Mouse (Mus musculus) kidney, adult 8-10 months (tissue): ENCODE measurements at regions not wholly inside any gene's neighbourhood (a gene's known extent, or its start where the extent isn't known, plus 50 kb on each side); places are given as distances from the start of the nearest gene placed in this dataset.

Experiments
- DNase-seq, 2 experiments: peaks; one replicate each; pipeline ENCODE4 v3.0.0; 2022

DNA sequence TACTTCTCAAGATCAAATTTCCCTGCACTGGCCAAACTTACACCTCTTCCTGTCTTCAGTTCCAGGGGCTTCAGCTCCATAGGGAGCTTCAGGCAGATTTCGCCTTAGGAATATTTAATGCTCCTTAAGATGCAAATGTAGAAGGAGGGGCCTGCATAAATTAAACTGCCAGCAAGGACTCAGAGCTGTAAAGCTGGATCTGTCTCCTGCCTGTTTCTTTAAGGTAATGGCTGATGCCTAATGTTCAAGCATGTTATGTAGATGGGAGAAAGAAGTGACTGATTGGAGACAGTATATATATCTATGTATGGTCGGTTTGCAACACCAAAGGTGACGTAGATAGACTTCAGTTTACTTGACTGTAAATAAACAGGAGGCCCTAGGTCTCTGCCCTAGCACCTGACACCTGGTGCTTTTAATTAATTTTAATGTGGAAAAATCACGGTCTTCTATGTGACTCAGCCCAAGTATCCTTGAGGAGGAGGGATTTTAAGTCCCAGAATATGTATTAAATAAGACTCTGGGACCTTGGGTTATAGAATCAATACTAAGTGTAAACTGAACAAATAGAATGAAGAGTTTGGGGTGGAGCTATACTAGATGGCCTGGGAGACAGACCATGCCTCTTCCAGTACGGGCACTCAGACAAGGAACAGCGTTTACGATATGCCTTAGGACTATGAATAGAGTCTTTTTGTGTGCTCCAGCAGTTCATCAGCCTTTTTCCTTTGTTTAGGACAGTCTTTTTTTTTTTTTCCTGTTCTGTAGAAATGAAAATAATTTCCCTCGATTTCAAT lies 651.7 kb upstream of the Lmcd1 start:
- no peak for DNase-seq

DNA sequence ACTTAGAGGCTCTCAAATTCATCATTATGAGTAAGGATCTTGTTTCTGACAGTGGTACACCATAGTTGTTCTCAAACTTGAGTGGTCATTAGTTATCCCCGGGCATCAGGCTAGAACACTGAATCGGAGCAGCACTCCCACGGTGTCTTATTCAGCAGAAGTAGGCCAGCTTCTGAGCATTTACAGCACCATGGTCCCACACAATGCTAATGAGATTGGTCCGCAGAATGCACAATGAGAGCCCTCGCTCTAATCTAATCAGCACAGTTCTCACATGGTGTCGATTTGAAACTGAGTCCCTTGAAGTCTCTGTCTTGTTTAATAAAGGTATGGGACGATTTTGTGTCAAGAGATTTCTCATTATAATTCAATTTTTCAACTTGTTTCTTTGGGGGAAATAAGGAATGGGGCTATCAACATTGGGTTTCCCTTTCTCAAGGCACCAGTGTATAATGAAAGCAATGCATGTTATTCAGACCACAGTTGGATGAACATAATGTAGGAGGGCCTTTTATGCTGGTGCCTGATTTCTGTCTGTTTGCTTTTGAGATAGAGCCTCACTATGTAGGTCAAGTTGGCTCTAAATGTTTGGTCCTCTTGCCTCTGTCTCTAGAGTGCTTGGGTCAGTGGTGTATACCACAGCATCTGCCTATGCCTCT lies 650.9 kb upstream of the Lmcd1 start:
- DNase-seq = no peak

DNA sequence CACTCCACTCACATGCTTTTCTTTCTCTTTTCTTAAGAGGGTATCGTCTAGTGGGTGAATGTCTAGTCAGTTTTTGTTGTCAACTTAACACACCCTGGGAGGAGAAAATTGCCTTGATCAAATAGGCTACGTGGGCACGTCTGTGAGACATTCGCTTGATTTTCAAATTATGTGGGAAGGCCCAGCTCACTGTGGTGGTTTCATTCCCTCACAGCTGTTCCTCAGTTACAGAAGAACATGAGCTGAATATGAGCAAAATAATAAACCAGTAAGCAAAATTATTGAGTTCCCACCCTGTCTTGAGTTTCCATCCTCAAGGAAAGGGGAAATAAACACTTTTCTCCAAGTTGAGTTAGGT lies 650.4 kb upstream of the Lmcd1 start:
- no peak for DNase-seq

DNA sequence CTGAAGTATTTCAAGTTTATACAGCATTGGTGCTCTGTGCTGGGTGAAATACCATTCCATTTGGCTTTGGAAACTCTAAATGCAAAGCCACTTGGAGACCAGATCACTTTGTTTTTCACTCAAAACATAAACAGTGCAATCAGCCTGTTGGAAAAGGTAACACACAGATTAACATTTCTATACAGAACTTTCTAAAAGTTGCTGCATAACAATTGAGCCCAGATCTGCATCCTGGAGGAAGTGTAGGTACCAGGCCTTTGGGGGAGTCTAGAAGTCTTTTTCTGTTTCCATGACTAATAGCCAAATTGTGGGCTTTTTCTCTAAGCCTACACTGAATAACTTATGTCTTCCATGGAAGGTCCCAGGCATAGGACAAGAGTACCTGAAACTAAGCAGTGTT lies 648.1 kb upstream of the Lmcd1 start:
- no peak for DNase-seq

DNA sequence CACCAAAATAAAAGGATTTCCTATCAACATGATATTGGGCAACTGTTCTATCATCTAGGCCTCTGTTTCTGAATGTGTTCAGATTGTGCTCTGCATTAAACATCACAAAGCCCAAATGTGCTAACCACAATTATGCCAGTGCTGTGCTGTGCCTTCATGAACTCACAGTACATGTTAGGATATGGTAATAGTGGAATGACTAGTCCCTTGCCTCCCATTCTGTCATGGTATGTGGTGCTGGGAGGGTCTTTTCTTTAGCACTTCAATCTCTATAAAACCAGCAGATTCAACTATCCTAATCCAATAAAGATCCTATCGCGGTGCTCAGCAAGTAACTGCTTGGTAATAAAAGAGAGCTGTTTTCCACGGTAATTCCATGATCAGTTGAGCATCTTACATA lies 620.8 kb upstream of the Lmcd1 start:
- DNase-seq = no peak

DNA sequence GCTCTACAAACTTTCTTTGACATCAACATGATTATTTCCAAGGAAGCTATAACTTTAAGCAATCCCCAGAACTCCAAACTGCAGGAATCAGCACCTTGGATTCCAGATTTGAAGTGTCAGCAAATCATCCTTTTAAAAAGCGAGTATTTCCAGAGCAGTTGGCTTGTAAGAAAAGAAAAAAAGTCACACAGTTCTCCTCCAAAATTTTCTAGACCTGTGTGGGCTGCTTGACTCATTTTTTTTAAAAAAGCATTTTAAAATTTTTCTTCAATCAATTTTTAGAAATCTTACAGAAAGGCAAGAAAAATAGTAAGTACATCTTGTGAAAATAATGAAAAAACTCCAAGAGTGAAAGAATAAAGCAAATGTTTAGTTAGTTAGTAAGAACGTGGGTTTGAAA lies 613.6 kb upstream of the Lmcd1 start:
- DNase-seq = no peak

DNA sequence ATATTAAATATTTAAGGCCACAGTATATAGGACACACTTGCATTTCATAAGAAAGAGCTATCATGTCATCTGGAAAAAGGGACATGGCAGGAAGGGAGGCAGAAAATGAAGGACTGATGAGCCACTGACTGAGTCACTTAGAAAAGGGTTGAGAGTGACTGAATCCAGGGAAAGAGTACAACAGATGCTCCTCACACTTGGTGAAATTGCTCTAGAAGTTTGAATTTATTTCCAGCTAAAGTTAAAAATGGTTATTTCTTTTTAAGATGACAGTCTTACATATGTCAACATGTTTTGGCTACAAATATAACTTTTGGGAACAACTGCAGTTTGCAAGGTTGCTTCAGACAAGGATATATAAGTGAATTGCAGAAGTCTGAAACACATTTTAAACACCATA lies 609.0 kb upstream of the Lmcd1 start:
- DNase-seq = no peak

DNA sequence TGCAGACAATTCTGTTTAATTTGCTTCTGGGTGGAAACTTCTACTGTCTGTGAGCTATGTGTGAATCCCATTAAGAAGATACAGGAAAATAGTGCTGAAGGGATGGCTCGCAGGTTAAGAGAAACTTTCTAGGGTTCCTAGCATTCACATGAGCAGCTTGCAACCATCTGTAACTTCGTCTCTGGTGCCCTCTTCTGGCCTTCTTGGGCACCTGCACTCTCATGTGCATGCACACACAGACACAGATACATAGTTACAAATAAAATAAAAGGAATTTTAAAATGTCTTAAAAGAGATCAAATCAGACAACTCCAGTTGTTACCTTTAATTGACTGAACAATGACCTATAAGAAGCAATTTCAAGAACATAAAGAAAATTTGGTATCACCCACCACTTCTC lies 588.6 kb upstream of the Lmcd1 start:
- DNase-seq = no peak

DNA sequence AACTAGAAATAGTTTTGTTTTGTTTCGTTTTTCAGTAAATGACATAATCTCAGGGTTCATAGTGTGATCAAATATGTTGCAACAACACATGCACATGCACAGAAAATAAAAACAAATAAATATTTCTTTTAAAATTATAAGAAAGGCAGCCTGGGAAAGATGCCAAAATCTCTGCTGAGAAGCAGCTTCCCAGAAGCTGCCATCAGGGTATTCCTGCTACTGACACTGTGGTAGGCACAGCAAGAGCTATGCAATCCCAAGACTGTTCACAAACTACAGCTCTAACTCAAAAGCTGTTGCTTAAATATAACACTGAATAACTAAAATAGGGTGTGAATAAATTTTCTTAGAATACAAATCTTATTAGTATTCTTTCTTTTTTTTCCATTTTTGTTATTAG lies 570.7 kb upstream of the Lmcd1 start:
- DNase-seq = no peak

DNA sequence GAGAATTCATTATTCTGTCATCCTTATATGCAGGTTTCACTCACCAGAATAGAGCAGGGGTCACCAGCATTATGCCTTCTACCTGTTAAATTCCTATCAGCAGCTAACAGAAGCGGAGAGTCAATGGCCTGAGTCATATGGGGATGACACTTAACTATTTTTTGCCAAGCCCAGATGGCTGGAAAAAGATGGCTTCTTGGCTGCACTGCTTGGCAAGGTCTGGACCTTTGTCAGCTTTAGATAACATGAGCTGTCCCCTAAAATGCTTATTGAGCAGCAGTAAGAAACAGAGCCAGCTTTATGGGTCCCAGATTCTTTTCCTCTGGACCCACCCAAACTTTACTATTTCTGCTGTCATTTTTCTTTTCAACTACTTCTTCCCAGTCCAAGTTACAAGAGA lies 565.3 kb upstream of the Lmcd1 start:
- no peak for DNase-seq

DNA sequence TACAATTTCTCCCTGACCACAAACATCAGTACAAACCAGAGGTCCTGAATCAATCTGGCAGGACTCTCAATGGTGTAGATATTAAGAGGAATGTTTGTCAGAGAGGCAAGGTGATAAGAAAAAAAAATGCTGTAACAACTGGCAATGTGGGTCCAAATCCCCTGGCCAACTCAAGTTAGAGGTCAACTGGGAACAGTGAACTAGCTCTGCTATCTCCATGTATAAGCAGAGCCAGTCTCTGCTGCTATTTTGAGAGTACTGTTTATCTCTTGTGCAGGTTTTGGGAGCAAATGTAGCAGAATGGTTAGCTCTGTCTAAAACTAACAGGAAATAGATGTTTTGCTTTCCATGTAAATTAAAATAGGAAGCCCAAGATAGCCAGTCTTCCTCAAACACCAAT lies 547.6 kb upstream of the Lmcd1 start:
- no peak for DNase-seq

DNA sequence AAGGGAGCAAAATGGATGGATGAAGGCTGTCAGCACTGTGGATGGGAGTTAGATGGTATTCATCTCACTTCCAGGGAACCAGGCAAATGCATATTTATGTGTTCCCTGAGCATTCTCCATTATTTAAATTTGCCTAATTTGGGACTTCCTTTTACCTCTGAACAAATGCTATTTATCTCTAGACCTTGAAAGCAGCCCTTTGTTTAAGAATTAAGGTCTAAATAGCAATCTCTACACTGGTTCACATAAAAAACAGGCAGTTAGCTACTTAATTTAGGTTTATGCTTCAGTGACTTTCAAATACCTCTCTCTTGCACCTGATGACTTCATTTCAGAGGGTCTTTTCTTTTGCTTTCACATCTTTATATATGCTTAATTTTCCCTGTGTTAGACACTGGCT lies 543.2 kb upstream of the Lmcd1 start:
- no peak for DNase-seq

DNA sequence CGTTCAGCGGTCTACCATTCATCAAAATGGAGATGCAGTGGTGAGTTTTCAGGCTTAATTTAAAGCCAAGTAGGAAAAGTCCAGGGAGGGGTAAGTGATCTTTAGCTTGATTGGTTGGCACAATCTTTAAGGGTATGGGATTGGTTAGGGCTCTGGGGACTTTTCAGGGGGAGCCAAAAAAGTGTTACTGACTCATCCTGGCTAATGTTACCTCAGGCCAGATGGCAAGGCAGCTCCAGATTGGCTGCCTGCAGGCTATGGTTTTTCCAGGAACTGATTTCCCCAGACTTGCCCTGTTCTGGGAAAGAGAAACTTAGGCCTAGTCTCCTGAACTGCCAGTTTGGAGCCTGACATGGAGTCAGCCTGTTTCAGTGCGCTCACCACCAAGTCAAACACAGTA lies 539.6 kb upstream of the Lmcd1 start:
- DNase-seq = no peak

DNA sequence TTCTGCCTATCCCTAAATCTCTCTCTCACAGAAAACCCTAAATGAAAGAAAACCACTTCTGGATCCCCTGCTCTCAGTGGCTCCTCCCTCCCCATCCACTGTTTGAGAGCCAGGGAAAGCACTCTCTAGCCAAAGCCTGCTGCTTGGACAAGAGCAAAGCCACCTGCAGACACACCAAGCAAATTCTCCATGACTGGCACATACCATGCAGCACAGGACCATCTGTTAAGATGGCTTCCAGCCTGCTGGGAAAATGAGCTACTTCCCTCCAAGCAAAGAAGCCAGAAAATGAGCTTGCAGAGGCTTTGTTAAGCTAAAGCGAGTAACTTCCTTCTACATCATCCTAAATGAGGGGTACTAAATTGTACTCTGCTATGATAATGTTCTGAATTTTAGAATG lies 534.6 kb upstream of the Lmcd1 start:
- DNase-seq = no peak

DNA sequence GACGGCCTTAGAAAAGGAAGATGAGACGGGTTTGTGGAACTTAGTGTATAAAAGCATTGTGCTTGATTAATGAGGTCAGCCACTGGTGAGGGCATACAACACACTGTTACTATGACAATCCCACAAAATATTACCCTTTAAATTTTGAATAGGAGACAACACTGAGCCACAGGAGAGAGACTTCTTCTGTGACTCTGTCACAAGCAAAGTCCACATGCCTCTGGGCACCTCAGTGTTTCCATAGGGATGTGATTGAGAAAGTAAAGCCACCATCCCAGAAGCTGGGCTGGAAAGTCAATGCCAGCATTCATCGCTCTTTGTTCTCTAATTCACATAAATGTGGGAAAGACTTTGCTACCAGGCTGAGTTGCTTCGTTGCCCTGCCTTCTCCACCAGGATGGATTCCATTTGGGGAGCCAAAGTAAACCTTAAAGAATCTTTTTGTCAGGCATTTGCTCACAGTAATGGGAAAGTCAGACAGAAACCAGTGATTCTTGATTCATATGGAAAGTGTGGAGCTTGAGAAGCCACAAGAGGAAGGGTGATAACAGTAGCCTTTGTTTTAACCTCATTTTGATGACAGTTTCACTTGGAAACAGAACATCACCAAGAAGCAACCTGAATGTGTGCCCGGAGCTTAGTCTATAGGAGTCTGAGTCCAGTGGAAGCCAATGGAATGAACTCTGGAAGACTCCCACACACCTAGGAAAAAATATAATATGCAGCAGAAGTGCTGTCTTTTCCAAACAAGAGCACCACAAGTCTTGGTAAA lies 491.7 kb upstream of the Lmcd1 start:
- no peak for DNase-seq

DNA sequence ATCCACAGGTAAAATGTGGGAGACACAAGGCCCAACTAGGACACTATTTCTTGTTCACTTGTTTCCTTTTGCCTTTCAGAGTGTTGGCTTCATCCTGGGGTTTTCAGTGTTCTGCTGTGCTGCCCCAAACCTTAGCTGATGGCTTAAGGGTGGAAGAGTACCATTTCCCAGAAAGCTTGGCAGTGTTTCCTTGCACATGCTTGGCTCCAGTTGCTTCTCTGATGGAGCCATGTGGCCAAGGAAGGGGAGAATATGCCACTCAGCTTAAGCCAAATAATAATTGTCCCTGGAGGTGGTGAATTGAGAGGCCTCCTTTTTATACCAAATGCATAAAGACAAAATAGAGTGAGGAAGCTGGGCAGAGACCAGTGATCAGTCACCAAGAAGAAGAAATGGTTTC lies 464.9 kb upstream of the Lmcd1 start:
- no peak for DNase-seq

DNA sequence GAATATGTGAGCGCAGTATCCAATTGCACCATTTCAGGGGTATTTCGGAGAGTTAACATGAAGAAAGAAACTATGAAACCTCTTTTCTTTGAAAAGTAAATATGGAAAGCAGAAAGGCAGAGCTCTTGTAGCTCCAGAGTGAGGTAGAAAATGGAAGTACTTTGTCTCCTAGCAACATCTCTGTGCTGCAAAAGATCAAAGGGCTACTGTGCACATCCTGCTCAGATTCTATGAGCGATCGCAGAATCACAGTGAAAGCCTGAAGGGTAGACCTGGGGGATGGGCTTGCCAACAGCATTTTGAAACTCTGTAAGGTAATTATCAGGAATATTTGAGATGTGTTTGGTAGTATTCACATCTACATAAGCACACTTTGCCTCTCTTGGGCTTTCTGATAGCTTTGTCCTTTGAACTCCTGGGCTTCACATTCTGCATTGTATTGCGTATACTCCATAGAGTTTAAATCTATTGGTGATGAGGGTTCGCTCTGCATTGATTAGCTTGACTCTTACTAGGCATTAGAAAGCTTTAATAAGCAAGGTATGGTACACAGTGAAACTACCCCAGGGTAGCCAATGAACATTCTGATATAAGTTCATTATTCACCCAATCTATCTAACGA lies 459.5 kb upstream of the Lmcd1 start:
- no peak for DNase-seq

DNA sequence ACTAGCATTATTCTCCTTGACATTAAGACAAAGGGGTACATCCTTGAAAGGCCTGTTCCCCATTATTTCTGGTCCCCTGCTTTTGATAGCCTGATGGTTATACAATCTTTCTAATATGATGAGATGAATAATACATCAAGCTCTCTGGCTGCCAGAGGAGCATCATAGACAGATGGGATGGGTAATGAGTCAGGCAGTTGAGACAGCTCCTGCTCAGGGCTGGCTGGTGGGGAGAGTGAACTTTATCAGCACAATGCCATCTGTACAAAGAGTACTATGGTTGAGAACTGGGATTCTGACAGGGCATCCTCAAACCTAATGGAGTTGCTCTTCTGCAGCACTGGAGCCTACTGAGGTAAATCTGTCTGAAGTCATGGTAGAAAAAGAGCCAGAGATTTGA lies 458.4 kb upstream of the Lmcd1 start:
- no peak for DNase-seq

DNA sequence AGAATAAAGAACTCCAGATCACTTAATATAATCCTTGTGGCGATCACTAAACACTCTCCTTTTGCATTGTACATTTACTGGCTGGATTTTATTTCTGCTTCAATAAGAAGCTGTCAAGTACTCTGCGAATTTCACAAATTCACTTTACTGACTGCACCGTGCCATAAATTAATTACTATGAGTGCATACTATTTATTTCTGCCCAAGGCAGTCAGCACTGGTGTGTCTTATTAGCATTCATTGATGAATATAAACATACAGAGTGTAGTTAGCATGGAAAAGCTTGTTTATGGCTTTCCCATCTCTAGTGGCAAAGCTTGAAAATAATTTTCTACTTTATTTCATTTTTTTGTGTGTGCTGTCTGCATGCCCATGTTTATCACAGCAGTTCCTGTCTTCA lies 453.3 kb upstream of the Lmcd1 start:
- no peak for DNase-seq

DNA sequence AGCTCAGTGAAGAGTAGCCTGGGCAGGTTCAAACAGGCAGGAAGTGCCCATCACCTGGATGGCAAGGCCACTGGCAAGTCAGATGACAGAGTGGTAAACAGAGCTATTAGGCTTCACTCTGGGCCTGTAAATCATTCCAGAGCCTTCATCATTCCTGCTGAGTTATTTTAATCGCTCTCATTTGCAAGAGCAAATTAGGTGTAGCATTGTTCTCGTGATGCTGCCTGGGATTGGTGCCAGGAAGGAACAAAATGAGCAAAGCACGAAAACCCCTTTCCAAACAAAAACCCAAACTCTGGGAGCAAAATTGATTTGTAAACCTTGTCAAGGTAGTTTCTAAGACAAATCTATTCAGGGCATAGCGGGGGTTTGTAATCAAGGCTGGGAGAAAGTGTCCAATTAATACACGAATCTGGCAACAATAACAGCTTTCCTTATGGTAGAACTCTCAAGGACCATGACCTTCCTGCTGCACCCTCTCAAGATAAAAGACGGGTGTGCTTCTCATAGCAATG lies 429.2 kb upstream of the Lmcd1 start:
- no peak for DNase-seq

DNA sequence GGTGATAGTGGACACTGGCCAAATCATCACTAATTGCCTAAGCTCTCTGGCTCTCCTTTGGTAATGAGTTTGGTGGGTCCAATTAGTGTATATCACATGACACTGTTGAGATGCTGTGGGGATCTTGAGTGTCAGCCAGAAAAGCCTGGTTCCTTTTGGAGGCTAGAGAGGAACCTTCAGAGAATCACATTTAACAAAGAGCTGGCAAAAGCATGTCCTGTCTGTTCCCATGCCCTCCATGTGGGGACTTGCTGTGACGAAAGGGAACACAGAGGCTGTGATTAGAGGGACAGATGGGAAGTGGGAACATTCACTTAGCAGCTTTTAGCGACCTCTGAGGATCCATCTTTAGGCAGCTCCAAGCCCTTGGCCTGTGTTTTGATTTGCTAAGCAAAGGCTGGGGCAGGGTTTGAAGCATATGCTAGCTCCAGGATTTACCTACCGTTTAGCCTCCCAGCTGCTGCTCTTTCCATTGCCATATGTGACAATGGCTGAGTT lies 407.4 kb upstream of the Lmcd1 start:
- DNase-seq = no peak

DNA sequence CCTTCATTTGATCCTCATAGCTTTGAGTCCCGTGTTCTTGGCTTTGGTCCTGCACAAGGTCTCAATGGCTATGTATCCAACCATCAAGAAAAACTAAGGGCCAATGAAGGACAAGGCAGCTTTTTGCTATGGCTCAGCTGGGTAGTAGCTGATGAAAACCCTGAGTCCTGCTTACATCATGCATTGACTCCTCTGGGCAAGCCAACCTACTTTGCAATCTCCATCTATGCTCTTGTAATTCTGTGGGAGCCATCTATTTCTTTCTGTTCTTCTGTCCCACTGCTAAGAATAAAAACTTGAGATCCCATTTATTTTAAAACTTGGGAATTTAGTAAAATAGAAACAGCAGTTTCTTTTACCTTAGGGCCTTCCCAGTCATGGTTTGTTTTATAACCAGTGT lies 391.0 kb upstream of the Lmcd1 start:
- no peak for DNase-seq

DNA sequence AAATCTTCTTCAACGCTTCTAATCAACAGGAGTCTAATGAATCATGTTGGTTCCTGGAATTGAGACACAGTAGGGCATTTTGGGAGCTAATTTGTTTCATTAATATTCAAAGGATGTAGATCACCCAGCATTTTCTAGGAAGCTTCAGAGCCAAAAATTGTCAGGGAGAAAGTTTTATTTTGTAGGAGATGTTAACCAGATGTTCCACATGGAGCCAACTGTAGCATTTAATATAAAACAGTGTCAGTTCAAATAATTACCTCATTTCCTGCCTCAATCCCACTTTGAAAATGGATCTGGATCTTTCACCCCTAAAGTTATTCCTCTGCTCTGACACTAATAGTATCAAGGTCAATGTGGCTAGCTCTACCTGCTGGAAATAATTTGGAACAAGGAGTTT lies 389.6 kb upstream of the Lmcd1 start:
- DNase-seq = no peak
